Mouse (Mus musculus) testis, adult 2 months (tissue): Measurements from ENCODE around the gene Ifi211. TPM values are rescaled to one million over a fixed set of nuclear protein-coding genes. Genes with fewer than 3 reads are reported as not detected.
"Not testable (repeated sequence)": the region's sequence is repeated elsewhere in the genome, so short reads cannot be mapped to it uniquely, and the experiment has no call there.

Experiments used
- H3K27ac ChIP-seq: fragments of 200-500 bp; 2 replicates; pipeline ENCODE4 v1.5.1; 2012; ENCODE audit warnings: low read depth, low read length; ENCODE audit not compliant: control insufficient read depth, insufficient read depth
- H3K27me3 ChIP-seq: fragments of 200-500 bp; 2 replicates; pipeline ENCODE4 v1.6.1; 2012; ENCODE audit warnings: mild to moderate bottlenecking, low read length, moderate library complexity; ENCODE audit not compliant: control insufficient read depth, insufficient read depth
- H3K36me3 ChIP-seq: fragments of 200-500 bp; 2 replicates; pipeline ENCODE4 v1.6.1; 2012; ENCODE audit warnings: mild to moderate bottlenecking, low read length; ENCODE audit not compliant: control insufficient read depth, insufficient read depth
- H3K4me1 ChIP-seq: fragments of 200-500 bp; 2 replicates; pipeline ENCODE4 v1.6.1; 2012; ENCODE audit warnings: low read length; ENCODE audit not compliant: control insufficient read depth, insufficient read depth
- H3K4me3 ChIP-seq: fragments of 200-500 bp; 2 replicates; pipeline ENCODE4 v1.5.1; 2012; ENCODE audit warnings: low read depth, mild to moderate bottlenecking, low read length, moderate library complexity, mixed read lengths; ENCODE audit not compliant: control insufficient read depth
- CTCF ChIP-seq: fragments of 200-500 bp; IDR thresholded peaks from 2 replicates; pipeline ENCODE4 v1.5.1; 2012; ENCODE audit warnings: low read depth, mild to moderate bottlenecking, inconsistent platforms, low read length, moderate library complexity; ENCODE audit not compliant: control insufficient read depth, insufficient read depth, insufficient replicate concordance
- POLR2A ChIP-seq: fragments of 200-500 bp; IDR thresholded peaks from 2 replicates; pipeline ENCODE4 v1.6.1; 2012; ENCODE audit warnings: low read depth, mild to moderate bottlenecking, inconsistent platforms, low read length, moderate library complexity; ENCODE audit not compliant: control insufficient read depth
- polyA plus RNA-seq: library from polyadenylated mRNA; depleted of rRNA; stranded (reverse); fragments of >200 nt; gene quantifications from 2 replicates; pipeline ENCODE4 v1.2.3, GENCODE M21; 2012; rRNA removed

Ifi211 gene
- polyA plus RNA-seq, 1 experiment, result not detected

- H3K4me3 ChIP-seq, H3K27me3 ChIP-seq, H3K36me3 ChIP-seq, H3K4me1 ChIP-seq, H3K27ac ChIP-seq: not testable (repeated sequence)
Observed at GRCm38 (mm10) chr1:173868586-173868985, 44.3 kb downstream of the Ifi211 start.

- no peak for TF ChIP-seq CTCF
- no peak for TF ChIP-seq POLR2A
- Histone ChIP-seq H3K27ac (no peak overlapping the region), H3K36me3 (no peaks in the 10 kb centered on the region), H3K4me3 (no peak overlapping the region), H3K27me3 (no peaks in the 10 kb centered on the region), H3K4me1 (no peaks in the 10 kb centered on the region)
Observed at GRCm38 (mm10) chr1:173866504-173866903, 46.3 kb downstream of the Ifi211 start.

- H3K27ac ChIP-seq, result not testable (repeated sequence)
Observed at GRCm38 (mm10) chr1:173853711-173854110, 59.1 kb downstream of the Ifi211 start.

GRCm38 (mm10) chr1:173852853-173853252 is 60.0 kb downstream of the Ifi211 start:
- not testable (repeated sequence) for H3K4me3 ChIP-seq, H3K4me1 ChIP-seq, H3K36me3 ChIP-seq, H3K27me3 ChIP-seq, H3K27ac ChIP-seq

More at GRCm38 (mm10) chr1:173853711-173854110, 59.1 kb downstream of the Ifi211 start:
- H3K36me3 ChIP-seq, H3K4me1 ChIP-seq, H3K4me3 ChIP-seq, H3K27me3 ChIP-seq: not testable (repeated sequence)

Other genes with a start within 250 kb of the Ifi211 start
- gene Ifi208, start 239.4 kb downstream of the Ifi211 start, polyA plus RNA-seq, result 0.07 and 0.14 TPM in 2 replicates
- 0.81 and 0.88 TPM in 2 replicates for gene Ifi207, start 171.3 kb downstream of the Ifi211 start, polyA plus RNA-seq
- 0.14 TPM in 1 of 2 replicates, not detected in the other for gene Ifi204, start 146.1 kb downstream of the Ifi211 start, polyA plus RNA-seq
- gene Mndal, start 29.4 kb upstream of the Ifi211 start, polyA plus RNA-seq, result 0.13 and 0.35 TPM in 2 replicates
- gene Ifi203, start 29.6 kb upstream of the Ifi211 start, polyA plus RNA-seq, result 0.42 and 0.74 TPM in 2 replicates
- not detected in 2 replicates for gene Ifi202b, start 69.7 kb upstream of the Ifi211 start, polyA plus RNA-seq
- gene Ifi205, start 118.8 kb upstream of the Ifi211 start, polyA plus RNA-seq, result 0.11 and 0.14 TPM in 2 replicates
- not detected in 2 replicates for gene Olfr433, start 127.7 kb upstream of the Ifi211 start, polyA plus RNA-seq
- not detected in 2 replicates for gene Olfr432, start 136.2 kb upstream of the Ifi211 start, polyA plus RNA-seq
- not detected in 2 replicates for gene Olfr430, start 153.6 kb upstream of the Ifi211 start, polyA plus RNA-seq
- gene Olfr429, start 171.3 kb upstream of the Ifi211 start, polyA plus RNA-seq, result not detected in 2 replicates
- not detected in 2 replicates for gene Olfr427, start 183.8 kb upstream of the Ifi211 start, polyA plus RNA-seq
- gene Olfr231, start 208.1 kb upstream of the Ifi211 start, polyA plus RNA-seq, result 0.12 TPM in 1 of 2 replicates, not detected in the other
- not detected in 2 replicates for gene Olfr424, start 218.5 kb upstream of the Ifi211 start, polyA plus RNA-seq
- not detected in 2 replicates for gene Olfr420, start 242.6 kb upstream of the Ifi211 start, polyA plus RNA-seq